Comparison of ENCODE assay signal across 8 mouse cellular contexts in genomic region chr17:29347645-29348256, GRCm38 (mm10). TPM values are rescaled to one million over a fixed set of nuclear protein-coding genes. Genes with fewer than 3 reads are reported as not detected.
DNase-seq lines count a peak whose midpoint lies in the region; ATAC-seq lines count a peak whose summit lies in the region.

TSS of gene Mtch1 (minus strand) at chr17:29347934.

- 1% methylated on average over 32 of the region's 53 CpGs for WGBS in hindbrain, embryonic 16.5 days
- 2% methylated on average over 45 of the region's 53 CpGs for WGBS in macrophage (ENCODE audit: missing documents)

- H3K27ac ChIP-seq in hindbrain, embryonic 16.5 days (ENCODE audit: low read depth, low read length), result peak within 1 kb of the TSS; percentile 94
- peak within 1 kb of the TSS; percentile 51 for H3K27ac ChIP-seq in macrophage

- peaks cover 21% of the 10 kb centered on the region for H3K4me1 ChIP-seq in hindbrain, embryonic 16.5 days (ENCODE audit: control insufficient read depth, insufficient read depth, low read depth, low read length)

- peak within 1 kb of the TSS; percentile 56 for H3K4me2 ChIP-seq in hindbrain, embryonic 16.5 days (ENCODE audit: low read length)

- no peaks in the 10 kb centered on the region for H3K27me3 ChIP-seq in hindbrain, embryonic 16.5 days (replicated peaks; ENCODE audit: control insufficient read depth, insufficient read depth, low read length)

- H3K36me3 ChIP-seq in hindbrain, embryonic 16.5 days (ENCODE audit: control insufficient read depth, insufficient read depth, low read length), result no peaks in the 10 kb centered on the region
- H3K36me3 ChIP-seq in macrophage (ENCODE audit: inconsistent target), result peaks cover 10% of the 10 kb centered on the region; the same call in 1 of the 2 replicates

- peak within 1 kb of the TSS; percentile 77 for H3K4me3 ChIP-seq in hindbrain, embryonic 16.5 days (ENCODE audit: low read length)
- peak within 1 kb of the TSS; percentile 87 for H3K4me3 ChIP-seq in macrophage (ENCODE audit: inconsistent target)

- peaks cover 46% of the 10 kb centered on the region for H3K79me2 ChIP-seq in macrophage (ENCODE audit: inconsistent target)

- no peaks in the 10 kb centered on the region for H3K9me3 ChIP-seq in hindbrain, embryonic 16.5 days (ENCODE audit: control insufficient read depth, low read length)

- DNase-seq in T-cell, adult 2 months (ENCODE audit: low spot score), result peak; percentile 95
- peak; percentile 95 to 98 for DNase-seq in cerebellum, postnatal 36 days
- DNase-seq in gastrocnemius, adult 18-20 months (ENCODE audit: low spot score), result peak; percentile 99
- DNase-seq in left cerebral cortex, adult 18-20 months (ENCODE audit: low spot score in 2 of 2), result peak; percentile 97 to 98
- peak; percentile 98 for DNase-seq in right cerebral cortex, adult 18-20 months
- peak; percentile 94 for DNase-seq in urinary bladder, postnatal 10 days (ENCODE audit: low spot score)

- ATAC-seq in hindbrain, embryonic 16.5 days, result peak; percentile 94

- peak within 1 kb of the TSS; percentile 95 for H3K9ac ChIP-seq in hindbrain, embryonic 16.5 days (ENCODE audit: low read depth, low read length)

RNA-seq across cellular contexts. Expression of gene Mtch1, which starts in this region (rescaled TPM):
- total RNA-seq in gastrocnemius, adult 18-20 months (2021), result 10 to 100 TPM; 80.1 to 88.4 TPM
- polyA plus RNA-seq in hindbrain, embryonic 16.5 days (2015; fragmentation: Nextera tagmentation; extraction: Ambion mirVana), result 328 and 463 TPM in 2 replicates
- 100 to 1,000 TPM; 592 to 615 TPM for total RNA-seq in left cerebral cortex, adult 18-20 months (2021)
- total RNA-seq in macrophage (2018; cell fraction: chromatin; rRNA removed), result 100 to 1,000 TPM in 15 of 26 experiments, 10 to 100 TPM in 11; 33.9 to 200 (median 104) TPM
- 100 to 1,000 TPM; 105 to 170 (median 135) TPM for total RNA-seq in macrophage (2018; cell fraction: cytosol; rRNA removed)
- 100 to 1,000 TPM in 3 of 26 experiments, 10 to 100 TPM in 23; 40.0 to 130 (median 72.8) TPM for total RNA-seq in macrophage (2018; cell fraction: nucleus; rRNA removed)
- polyA plus RNA-seq in macrophage (2018), result 107 to 155 TPM (median 130 TPM) in 3 replicates

Comparison
In these comparisons a context has a peak if more than half of its experiments do, and no peak if none do; other contexts are left out.
1. Peak in every context shown above with its lines: DNase-seq, ATAC-seq, H3K4me3 ChIP-seq and H3K27ac ChIP-seq.
2. RNA of gene Mtch1 (total RNA-seq): 592 to 615 TPM in left cerebral cortex, adult 18-20 months; 80.1 to 88.4 TPM in gastrocnemius, adult 18-20 months; every median in the first group is over 4 times any median in the second.